Mouse (Mus musculus): Measurements from ENCODE around the gene Grm3.

Grm3 gene

GRCm38 (mm10) chr5:9623095-9623459, 101.9 kb downstream of the Grm3 start:
- DNase-seq (ENCODE audit: inconsistent ontology term) = no peak

DNA sequence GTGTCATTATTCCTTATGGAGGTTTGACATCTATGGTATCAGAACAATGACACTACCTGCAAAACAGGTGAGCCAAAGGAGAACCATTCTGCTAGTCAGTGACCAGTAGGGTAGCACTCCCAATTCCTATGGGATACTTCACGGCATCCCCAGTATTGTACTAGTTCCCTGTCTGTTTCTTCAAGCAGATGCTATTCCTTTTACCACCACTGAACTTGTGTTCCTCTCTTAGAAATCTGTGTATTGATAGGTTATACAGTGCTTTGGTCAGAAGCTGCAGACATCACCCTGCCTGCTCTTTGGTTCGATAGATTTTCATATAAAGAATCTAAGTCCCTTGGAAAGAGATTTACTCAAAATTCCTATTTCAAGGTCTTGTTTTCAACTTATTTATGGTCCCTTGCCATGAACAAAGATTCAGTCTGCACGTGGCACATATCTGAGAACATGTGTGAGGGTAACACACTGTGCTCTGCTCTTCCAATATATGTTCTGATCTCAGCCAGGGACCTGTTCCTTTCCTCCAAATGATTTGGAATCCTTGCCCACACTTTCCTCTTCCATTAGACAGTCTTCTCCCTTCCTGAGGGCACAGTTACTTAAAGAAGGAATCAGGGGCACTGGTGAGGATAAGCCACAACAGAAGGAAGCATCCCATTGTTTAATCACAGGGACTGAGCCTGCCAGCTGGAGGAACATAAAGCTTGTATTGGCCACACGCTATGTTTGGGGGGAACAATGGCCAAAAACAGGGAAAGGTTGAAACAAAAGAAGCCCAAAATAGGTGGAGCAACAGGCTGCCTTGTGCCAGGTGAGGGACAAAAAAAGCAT, 102.5 kb downstream of the Grm3 start:
- DNase-seq (ENCODE audit: inconsistent ontology term) = peak; percentile 60

GRCm38 (mm10) chr5:9621417-9622067, 103.4 kb downstream of the Grm3 start:
- no peak for DNase-seq (ENCODE audit: inconsistent ontology term)

GRCm38 (mm10) chr5:9579021-9579420, 145.9 kb downstream of the Grm3 start:
- DNase-seq (ENCODE audit: inconsistent ontology term) = no peak

GRCm38 (mm10) chr5:9578571-9578970, 146.4 kb downstream of the Grm3 start:
- no peak for DNase-seq (ENCODE audit: inconsistent ontology term)

GRCm38 (mm10) chr5:9570946-9571345, 154.0 kb downstream of the Grm3 start:
- no peak for DNase-seq (ENCODE audit: inconsistent ontology term)

DNA sequence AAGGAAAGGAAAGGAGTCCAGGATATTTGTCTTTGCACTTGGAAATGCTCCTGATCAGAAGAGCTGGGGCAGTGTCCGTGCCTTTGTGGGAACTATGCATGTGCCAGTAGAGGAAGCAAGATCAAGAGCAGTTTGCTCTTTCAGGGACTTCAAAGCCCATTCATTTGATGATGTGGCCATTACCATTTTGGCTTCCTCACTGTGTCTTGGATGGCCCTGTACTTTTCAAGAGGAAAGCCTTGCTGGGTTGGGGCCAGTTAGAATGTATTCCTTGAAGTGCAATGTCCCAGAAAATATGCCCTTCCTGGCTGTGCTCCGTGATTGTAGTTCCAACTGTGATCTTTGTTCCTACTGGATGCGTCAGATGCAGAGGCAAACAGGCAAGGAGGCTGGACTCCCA, 167.3 kb downstream of the Grm3 start:
- DNase-seq (ENCODE audit: inconsistent ontology term) = no peak

DNA sequence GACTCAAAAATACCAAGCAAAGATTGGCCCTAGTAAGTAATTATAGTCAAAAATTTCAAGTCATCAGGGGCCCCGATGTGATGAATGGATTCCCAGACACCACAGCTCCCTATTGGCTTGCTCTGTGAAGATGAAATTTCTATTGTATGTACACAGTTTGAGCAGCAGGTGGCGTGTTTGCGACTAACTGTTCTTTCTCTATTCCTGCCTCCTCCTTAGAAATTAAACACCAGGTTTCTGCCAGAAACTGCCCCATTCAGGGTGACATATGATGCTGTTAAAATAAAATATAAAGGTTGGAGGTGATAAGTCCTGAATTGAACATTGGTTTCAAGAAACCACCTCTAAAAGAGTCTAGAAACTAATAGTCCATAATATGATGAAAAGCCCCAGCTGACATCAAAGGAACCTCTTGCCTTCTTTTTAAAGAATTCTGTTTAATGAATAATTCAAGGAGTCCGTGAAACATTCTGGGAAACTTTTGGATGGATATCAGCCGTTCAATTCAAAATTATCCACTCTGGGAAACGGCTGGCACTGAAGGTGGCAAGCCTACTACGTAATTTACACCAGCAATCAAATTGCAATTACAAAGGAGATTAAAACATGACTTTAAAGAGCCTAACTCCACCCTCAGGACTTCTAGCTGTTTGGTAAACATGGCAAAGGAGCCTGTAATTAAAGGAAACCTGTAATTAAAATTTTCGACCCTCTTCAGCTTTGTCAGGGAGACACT, 184.0 kb downstream of the Grm3 start:
- DNase-seq (ENCODE audit: inconsistent ontology term) = peak; percentile 12

GRCm38 (mm10) chr5:9525507-9525906, 199.5 kb downstream of the Grm3 start:
- no peak for DNase-seq (ENCODE audit: inconsistent ontology term)

- DNase-seq (ENCODE audit: inconsistent ontology term) = no peak
Observed at GRCm38 (mm10) chr5:9511027-9511426, 213.9 kb downstream of the Grm3 start.

GRCm38 (mm10) chr5:9497235-9497634, 227.7 kb downstream of the Grm3 start:
- DNase-seq (ENCODE audit: inconsistent ontology term) = no peak

DNA sequence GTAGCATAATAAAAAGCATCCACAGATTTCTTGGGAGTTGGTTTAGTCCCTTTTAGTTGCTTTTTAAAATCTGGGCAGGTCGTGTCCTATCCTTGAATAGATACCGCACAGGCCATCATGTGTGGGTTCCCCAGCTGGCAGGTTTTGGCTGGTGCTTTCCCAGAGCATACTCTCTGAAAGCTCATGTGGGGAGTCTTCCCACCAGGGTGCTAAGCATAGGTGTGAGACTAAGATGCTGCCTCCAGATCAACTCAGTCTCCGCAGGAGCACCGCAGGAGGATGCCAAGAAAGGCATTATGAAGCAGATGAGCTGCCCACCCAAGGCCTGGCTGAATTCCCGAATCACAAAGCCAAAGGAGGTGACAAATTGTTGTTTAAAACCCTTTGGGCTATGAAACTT, 229.5 kb downstream of the Grm3 start:
- DNase-seq (ENCODE audit: inconsistent ontology term) = no peak

DNA sequence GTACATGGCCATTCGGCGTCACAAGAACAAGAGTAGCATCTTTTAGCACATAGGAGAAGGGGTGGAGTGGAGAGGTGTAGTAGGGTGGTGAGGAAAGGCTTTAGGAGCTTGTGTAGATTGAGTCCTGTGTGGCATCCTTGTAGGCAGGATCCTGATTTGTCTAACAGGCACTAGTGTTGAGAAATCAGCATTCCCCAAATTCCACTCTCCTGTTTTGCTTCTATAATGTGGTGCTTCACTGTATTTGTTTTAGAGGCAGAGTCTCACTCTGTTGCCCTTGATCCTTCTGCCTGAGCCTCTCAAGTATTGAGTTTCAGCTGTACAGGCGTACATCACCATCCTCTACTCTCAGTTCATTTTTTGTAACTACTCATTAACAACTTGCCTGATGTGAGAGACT, 247.4 kb downstream of the Grm3 start:
- no peak for DNase-seq (ENCODE audit: inconsistent ontology term)

GRCm38 (mm10) chr5:9453298-9453697, 271.7 kb downstream of the Grm3 start:
- DNase-seq (ENCODE audit: inconsistent ontology term) = no peak

GRCm38 (mm10) chr5:9449570-9449969, 275.4 kb downstream of the Grm3 start:
- DNase-seq (ENCODE audit: inconsistent ontology term) = peak; percentile 48

GRCm38 (mm10) chr5:9448931-9449330, 276.0 kb downstream of the Grm3 start:
- DNase-seq (ENCODE audit: inconsistent ontology term) = peak; percentile 12

- DNase-seq (ENCODE audit: inconsistent ontology term) = peak; percentile 17
Observed at GRCm38 (mm10) chr5:9446146-9446545, 278.8 kb downstream of the Grm3 start.

Measured in Muller cell, postnatal 12 days (primary cell).